Mouse (Mus musculus): ENCODE data around the gene Limch1.

Limch1 gene

GRCm38 (mm10) chr5:66817184-66817956 lies 71.7 kb downstream of the Limch1 start:
- no peak for ATAC-seq (ENCODE audit: insufficient number of reproducible peaks, low FRiP score, low TSS enrichment)

- no peak for ATAC-seq (ENCODE audit: insufficient number of reproducible peaks, low FRiP score, low TSS enrichment)
Observed at GRCm38 (mm10) chr5:66822500-66823205, 77.0 kb downstream of the Limch1 start.

- ATAC-seq (ENCODE audit: insufficient number of reproducible peaks, low FRiP score, low TSS enrichment): no peak
Observed at GRCm38 (mm10) chr5:66825586-66825985, 80.0 kb downstream of the Limch1 start.

GRCm38 (mm10) chr5:66826844-66827243 lies 81.2 kb downstream of the Limch1 start:
- ATAC-seq (ENCODE audit: insufficient number of reproducible peaks, low FRiP score, low TSS enrichment): no peak

- ATAC-seq (ENCODE audit: insufficient number of reproducible peaks, low FRiP score, low TSS enrichment): no peak
Observed at GRCm38 (mm10) chr5:66829505-66829904, 83.9 kb downstream of the Limch1 start.

- ATAC-seq (ENCODE audit: insufficient number of reproducible peaks, low FRiP score, low TSS enrichment): no peak
Observed at GRCm38 (mm10) chr5:66830206-66830605, 84.6 kb downstream of the Limch1 start.

- no peak for ATAC-seq (ENCODE audit: insufficient number of reproducible peaks, low FRiP score, low TSS enrichment)
Observed at GRCm38 (mm10) chr5:66834756-66835155, 89.1 kb downstream of the Limch1 start.

GRCm38 (mm10) chr5:66836892-66837291 lies 91.3 kb downstream of the Limch1 start:
- ATAC-seq (ENCODE audit: insufficient number of reproducible peaks, low FRiP score, low TSS enrichment): no peak

- no peak for ATAC-seq (ENCODE audit: insufficient number of reproducible peaks, low FRiP score, low TSS enrichment)
Observed at GRCm38 (mm10) chr5:66841971-66842370, 96.3 kb downstream of the Limch1 start.

- no peak for ATAC-seq (ENCODE audit: insufficient number of reproducible peaks, low FRiP score, low TSS enrichment)
Observed at GRCm38 (mm10) chr5:66842776-66843175, 97.1 kb downstream of the Limch1 start.

GRCm38 (mm10) chr5:66848136-66848535 lies 102.5 kb downstream of the Limch1 start:
- no peak for ATAC-seq (ENCODE audit: insufficient number of reproducible peaks, low FRiP score, low TSS enrichment)

GRCm38 (mm10) chr5:66849148-66849547 lies 103.5 kb downstream of the Limch1 start:
- ATAC-seq (ENCODE audit: insufficient number of reproducible peaks, low FRiP score, low TSS enrichment): no peak

- no peak; the same call in 1 of the 2 replicates for ATAC-seq (ENCODE audit: insufficient number of reproducible peaks, low FRiP score, low TSS enrichment)
Observed at GRCm38 (mm10) chr5:66850721-66851251, 105.2 kb downstream of the Limch1 start.

- no peak for ATAC-seq (ENCODE audit: insufficient number of reproducible peaks, low FRiP score, low TSS enrichment)
Observed at GRCm38 (mm10) chr5:66851708-66852107, 106.1 kb downstream of the Limch1 start.

- no peak for ATAC-seq (ENCODE audit: insufficient number of reproducible peaks, low FRiP score, low TSS enrichment)
Observed at GRCm38 (mm10) chr5:66854263-66854662, 108.6 kb downstream of the Limch1 start.

GRCm38 (mm10) chr5:66855358-66856107 lies 109.9 kb downstream of the Limch1 start:
- ATAC-seq (ENCODE audit: insufficient number of reproducible peaks, low FRiP score, low TSS enrichment): no peak

GRCm38 (mm10) chr5:66859506-66859905 lies 113.9 kb downstream of the Limch1 start:
- no peak for ATAC-seq (ENCODE audit: insufficient number of reproducible peaks, low FRiP score, low TSS enrichment)

GRCm38 (mm10) chr5:66861232-66862035 lies 115.8 kb downstream of the Limch1 start:
- no peak for ATAC-seq (ENCODE audit: insufficient number of reproducible peaks, low FRiP score, low TSS enrichment)

GRCm38 (mm10) chr5:66862151-66862550 lies 116.5 kb downstream of the Limch1 start:
- 0 out of 2 replicates have a peak, but pooled peaks have one; percentile 21 for ATAC-seq (ENCODE audit: insufficient number of reproducible peaks, low FRiP score, low TSS enrichment)

- ATAC-seq (ENCODE audit: insufficient number of reproducible peaks, low FRiP score, low TSS enrichment): no peak
Observed at GRCm38 (mm10) chr5:66865229-66865628, 119.6 kb downstream of the Limch1 start.
